Mouse (Mus musculus): ENCODE results near the gene Slc4a4.

Gene Slc4a4

DNA sequence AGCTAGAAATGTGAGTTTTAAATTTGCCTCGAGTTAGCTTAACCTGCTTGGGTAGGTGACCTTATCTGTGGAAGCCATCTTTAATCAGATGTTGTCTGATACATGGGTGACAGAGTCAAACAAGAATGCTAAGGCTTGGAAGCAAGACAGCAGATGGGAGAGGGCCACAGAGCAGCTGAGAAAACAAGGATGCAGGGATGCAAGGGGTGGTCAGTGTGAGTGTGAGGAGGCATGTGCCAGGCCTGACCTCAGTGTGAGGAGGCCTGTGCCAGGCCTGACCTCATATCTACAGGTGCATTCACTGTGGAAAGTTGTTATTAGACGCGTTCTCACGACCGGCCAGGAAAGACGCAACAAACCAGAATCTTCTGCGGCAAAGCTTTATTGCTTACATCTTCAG lies 114.0 kb downstream of the Slc4a4 start:
- no peak for DNase-seq (ENCODE audit: low read depth)

- no peak for DNase-seq (ENCODE audit: low read depth)
These were observed 123.5 kb downstream of the Slc4a4 start for GRCm38 (mm10) chr5:89010116-89010515.

DNA sequence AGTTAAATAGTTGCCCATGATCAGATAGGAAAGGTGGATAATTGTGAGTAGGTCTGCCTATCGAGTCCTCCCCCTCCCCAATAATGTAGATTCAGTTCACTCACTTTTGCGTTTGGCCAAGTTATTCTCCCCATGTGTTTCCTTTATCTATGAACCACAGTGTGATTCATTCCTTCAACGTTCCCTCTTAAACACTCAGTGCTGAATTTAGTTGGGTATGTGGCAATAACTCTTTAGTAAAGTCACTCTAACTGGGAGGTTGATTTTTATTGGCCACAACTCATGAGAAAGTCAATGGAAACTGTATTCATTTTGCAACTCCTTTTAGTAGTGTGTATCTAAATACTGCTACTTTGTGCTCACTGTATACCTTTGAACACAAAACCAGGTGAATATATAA lies 125.8 kb downstream of the Slc4a4 start:
- DNase-seq (ENCODE audit: low read depth), result no peak

DNA sequence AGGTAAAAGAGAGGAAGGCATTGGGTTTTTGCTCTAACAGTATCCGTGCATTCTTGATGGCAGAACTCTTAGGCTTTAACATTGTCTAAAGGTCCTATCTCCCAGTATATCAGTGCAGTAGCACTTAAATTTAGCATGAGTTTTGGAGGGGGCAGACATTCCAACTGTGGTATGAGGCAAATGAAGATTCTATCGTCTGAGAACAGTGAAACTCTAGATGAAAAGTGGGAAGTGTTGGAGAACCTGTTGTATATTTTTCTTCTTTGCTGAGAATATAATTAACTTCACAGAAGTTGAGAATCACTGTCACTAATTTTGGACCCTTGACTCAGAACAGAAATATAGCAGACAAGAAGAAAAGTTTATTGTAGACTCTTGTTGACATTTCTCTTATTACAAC lies 128.2 kb downstream of the Slc4a4 start:
- DNase-seq (ENCODE audit: low read depth), result no peak

GRCm38 (mm10) chr5:89015878-89016277 lies 129.3 kb downstream of the Slc4a4 start:
- no peak for DNase-seq (ENCODE audit: low read depth)

DNA sequence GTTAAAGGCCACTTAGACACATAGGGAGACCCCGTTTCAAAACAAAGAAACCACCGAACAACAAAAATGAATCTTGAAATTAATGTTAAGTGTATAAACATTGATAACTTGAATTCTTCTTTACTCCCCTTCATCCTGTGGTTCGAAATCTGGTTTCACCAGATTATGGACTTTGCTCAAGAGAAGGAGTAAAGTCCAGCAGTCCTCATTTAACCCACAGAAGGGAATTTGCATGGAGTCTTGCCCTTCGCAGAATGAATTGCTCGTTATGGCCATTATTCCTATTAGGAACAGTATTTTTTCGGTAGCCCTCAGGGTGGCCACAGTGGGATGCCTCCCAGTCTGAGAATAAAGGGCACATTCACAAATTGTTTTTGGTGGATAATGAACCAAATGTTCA lies 131.9 kb downstream of the Slc4a4 start:
- no peak for DNase-seq (ENCODE audit: low read depth)

- DNase-seq (ENCODE audit: low read depth), result no peak
These were observed 137.8 kb downstream of the Slc4a4 start for GRCm38 (mm10) chr5:89024413-89024812.

GRCm38 (mm10) chr5:89027518-89028085 lies 141.0 kb downstream of the Slc4a4 start:
- DNase-seq (ENCODE audit: low read depth), result no peak

- DNase-seq (ENCODE audit: low read depth), result no peak
These were observed 146.0 kb downstream of the Slc4a4 start for GRCm38 (mm10) chr5:89032647-89033046.

DNA sequence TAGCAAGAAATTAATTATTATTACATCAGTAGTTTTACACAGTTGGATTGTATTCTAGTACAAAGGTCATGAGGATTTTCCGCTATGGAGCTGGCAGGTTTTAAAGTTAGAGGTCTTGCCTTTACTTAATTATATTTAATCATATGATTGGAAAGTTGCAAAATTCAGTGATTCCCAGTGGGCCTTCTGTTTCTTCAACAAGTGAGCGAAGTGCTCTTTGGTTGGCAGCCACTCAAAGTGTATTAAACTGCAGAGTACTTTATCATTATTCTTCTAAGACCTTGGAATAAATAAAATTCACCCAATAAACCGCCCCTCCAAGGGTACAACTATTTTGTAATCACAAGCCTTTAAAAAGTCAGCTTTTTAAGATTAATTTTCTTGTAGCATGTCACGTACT lies 146.6 kb downstream of the Slc4a4 start:
- no peak for DNase-seq (ENCODE audit: low read depth)

- peak; percentile 1 for DNase-seq (ENCODE audit: low read depth)
These were observed 149.5 kb downstream of the Slc4a4 start for GRCm38 (mm10) chr5:89036147-89036546.

- no peak for DNase-seq (ENCODE audit: low read depth)
These were observed 154.2 kb downstream of the Slc4a4 start for GRCm38 (mm10) chr5:89040814-89041213.

GRCm38 (mm10) chr5:89043846-89044245 lies 157.2 kb downstream of the Slc4a4 start:
- DNase-seq (ENCODE audit: low read depth), result no peak

DNA sequence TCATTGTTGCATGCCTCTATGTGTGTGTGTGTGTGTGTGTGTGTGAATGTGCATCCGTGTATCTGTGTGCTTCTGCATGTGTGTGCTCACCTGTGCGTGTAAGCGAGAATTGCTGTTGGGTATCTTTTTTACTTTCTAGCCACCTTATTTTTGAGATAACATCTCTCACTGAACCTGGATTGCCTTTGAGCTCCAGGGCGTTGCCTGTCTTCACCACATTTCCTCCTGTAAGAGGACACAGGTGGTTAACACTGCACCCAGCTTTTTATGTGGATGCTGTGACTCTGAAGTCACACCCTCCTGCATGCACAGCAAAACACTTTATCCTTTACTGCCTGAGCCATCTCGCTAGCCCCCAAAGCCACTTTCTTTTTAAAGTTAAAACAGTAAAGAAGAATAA lies 158.2 kb downstream of the Slc4a4 start:
- peak; percentile 1 for DNase-seq (ENCODE audit: low read depth)

DNA sequence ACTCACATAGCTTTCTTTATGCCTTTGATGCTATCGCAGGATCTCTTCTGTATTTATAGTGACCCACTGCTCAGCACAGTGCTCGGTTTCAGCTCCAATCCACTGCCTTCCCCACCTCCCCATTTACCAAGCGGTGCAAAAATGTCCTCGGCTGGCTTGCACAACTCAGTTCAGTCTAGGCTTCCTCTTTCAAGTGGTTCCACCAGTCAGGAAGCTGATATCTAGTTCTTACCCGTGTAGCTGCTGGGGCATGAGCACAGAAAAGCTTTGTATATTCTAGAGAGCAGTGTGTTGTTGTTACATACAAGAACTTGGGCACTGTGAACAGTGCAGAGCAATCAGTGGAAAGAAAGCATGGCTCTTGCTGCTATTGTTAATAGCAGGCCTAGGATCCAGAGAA lies 165.0 kb downstream of the Slc4a4 start:
- no peak for DNase-seq (ENCODE audit: low read depth)

DNA sequence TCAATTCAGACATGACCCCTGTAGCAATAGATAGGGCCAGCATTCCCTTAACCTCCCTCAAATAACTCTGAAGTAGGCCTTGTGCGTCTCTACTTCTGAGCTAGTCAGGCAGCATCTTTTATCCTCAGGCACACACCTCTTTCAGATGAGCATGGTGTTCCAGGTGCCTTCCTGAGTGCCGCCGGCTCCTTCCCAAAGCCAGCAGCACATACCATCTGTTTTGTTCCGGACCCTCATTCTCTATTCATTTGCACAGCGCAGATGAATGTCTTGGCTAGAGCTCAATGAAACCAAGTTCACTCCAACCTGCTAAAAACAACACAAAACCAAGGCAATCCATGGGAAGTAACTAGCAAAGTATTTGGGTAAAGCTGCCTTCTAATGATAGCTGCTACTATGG lies 165.6 kb downstream of the Slc4a4 start:
- no peak for DNase-seq (ENCODE audit: low read depth)

DNA sequence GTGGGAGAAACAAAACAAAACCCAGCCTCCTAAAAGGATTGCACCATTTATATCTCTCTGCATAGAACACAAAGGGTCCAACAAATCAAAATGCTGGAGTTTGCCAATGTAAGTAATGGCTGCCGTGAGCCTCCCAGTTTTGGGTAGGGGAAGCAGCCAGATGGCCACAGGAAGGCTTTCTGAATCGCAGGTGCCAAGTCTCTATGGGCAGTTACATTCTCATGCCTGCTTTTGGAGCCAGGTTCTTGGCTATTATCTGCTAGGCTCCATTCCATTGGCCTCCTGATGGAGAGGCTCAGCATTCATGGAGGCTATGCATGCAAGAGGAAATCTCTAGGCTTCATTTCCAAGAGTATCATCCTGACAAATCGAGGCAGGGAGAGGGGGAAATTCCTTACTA lies 169.0 kb downstream of the Slc4a4 start:
- no peak for DNase-seq (ENCODE audit: low read depth)

DNA sequence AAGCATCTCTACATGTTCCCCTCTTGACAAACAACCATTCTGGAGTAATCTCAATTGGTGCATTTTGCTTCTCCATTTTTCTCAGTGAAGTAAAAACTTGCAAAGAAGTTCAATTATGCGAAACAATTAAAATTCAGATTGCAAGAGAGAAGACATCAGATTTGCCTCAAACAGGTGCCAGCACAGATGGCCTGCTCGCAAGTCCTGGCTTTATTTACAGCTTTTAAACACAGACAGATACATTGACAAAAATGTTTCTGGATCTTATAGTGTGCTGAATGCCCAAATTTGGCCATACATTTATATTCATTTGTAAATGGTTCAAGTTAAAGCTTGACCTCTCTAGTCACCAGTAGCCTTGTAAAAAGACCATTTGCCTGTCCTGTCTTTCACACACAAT lies 169.8 kb downstream of the Slc4a4 start:
- DNase-seq (ENCODE audit: low read depth), result no peak

DNA sequence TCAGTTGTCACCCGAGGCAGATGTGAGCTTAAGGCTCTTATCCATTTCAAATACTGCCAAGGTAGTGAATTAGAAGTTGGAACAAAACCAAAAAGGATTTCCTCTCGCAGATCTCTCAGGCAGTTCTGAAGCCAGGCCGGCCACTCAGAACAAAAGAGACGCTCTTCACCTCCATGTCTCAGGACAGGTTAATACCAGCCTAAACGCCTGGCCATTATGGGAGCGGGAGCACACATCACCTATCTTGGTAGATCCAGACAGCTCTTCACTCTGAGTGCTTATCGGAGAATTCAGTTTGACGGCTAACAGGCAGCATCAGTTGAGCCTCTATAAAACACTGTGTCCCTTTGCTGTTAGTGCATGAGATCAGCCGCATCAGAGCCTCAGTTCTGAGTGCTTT lies 174.5 kb downstream of the Slc4a4 start:
- no peak for DNase-seq (ENCODE audit: low read depth)

- no peak for DNase-seq (ENCODE audit: low read depth)
These were observed 175.7 kb downstream of the Slc4a4 start for GRCm38 (mm10) chr5:89062286-89062685.

GRCm38 (mm10) chr5:89067111-89067510 lies 180.5 kb downstream of the Slc4a4 start:
- no peak for DNase-seq (ENCODE audit: low read depth)

GRCm38 (mm10) chr5:89068072-89068471 lies 181.5 kb downstream of the Slc4a4 start:
- no peak for DNase-seq (ENCODE audit: low read depth)

GRCm38 (mm10) chr5:89070051-89070450 lies 183.4 kb downstream of the Slc4a4 start:
- DNase-seq (ENCODE audit: low read depth), result no peak

- DNase-seq (ENCODE audit: low read depth), result no peak
These were observed 185.3 kb downstream of the Slc4a4 start for GRCm38 (mm10) chr5:89071957-89072356.

DNA sequence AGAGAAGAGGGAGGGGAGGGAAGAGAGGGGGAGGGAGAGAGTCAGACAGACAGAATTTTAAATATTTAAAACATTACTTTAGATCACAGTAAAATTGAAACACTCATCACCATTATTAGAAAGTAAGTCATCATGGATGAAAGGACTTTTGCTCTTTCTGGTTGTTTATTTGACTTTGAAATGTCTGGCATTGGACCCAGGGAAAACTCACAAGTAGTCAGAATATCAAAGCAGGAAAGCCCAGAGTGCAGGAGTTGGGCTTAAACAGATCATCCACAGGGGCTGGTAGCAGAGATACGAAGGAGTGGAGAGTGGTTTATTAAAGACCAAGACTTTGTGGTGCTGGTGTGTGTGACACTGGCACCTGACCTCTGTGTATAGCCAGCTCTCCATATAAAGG lies 191.1 kb downstream of the Slc4a4 start:
- no peak for DNase-seq (ENCODE audit: low read depth)

All from induced T-regulatory cell, adult 2 months (primary cell).